Mouse (Mus musculus) thymus, adult 2 months (tissue): ENCODE measurements around the gene Il18.

ENCODE experiments used
- CTCF ChIP-seq: fragments of 200-500 bp; IDR thresholded peaks from 2 replicates; pipeline ENCODE4 v1.5.1; 2012; ENCODE audit warnings: mild to moderate bottlenecking, control low read depth, low read length, moderate library complexity, borderline replicate concordance; ENCODE audit not compliant: control insufficient read depth, poor library complexity, insufficient read depth; ENCODE audit errors: extremely low read depth
- POLR2A ChIP-seq: fragments of 200-500 bp; IDR thresholded peaks from 2 replicates; pipeline ENCODE4 v1.6.1; 2012; ENCODE audit warnings: mild to moderate bottlenecking, low read length, control low read depth, moderate library complexity; ENCODE audit not compliant: control insufficient read depth, poor library complexity, insufficient read depth; ENCODE audit errors: extremely low read depth

GRCm38 (mm10) chr9:50537295-50537694 lies 17.3 kb upstream of the Il18 start:
- TF ChIP-seq CTCF (no peak), POLR2A (no peak)
